Mouse (Mus musculus): ENCODE data around the gene Slc44a1.

DNA sequence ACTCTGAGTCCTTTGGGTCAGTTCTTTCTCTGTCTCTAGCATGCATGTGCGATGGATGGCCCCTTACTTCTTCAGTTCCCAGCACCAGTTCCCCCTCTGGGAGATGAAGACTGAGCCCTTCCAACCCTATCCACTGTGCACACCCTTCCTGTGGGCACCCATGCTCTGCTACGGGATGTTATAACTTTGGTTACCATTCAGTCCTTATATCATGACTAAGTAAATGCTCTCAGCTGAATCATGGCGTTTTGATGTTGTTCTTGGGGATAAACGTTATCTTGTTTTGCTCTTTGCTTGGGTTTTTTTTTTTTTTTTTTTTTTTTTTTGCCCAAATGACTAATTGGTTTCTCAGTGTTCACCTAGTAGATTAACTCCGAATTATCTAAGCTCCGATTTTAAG lies 16.4 kb downstream of the Slc44a1 start:
- TF ChIP-seq CTCF (IDR thresholded peaks at IDR 0.05; ENCODE audit: borderline replicate concordance, control insufficient read depth, extremely low read depth, insufficient read depth, low read length, poor library complexity) = no peak
- no peak for TF ChIP-seq POLR2A (IDR thresholded peaks at IDR 0.05; ENCODE audit: control insufficient read depth, extremely low read depth, insufficient read depth, low read length, poor library complexity)

All from thymus, adult 2 months (tissue).